Mouse (Mus musculus) lung, postnatal 4 days (tissue): Measurements from ENCODE around the gene Pgr.

ENCODE experiments used
- DNase-seq, 2 experiments: peaks; one replicate each; pipeline ENCODE4 v3.0.0; 2021

Pgr gene

GRCm38 (mm10) chr9:8899616-8900202 lies at the start of gene Pgr:
Gene Pgr, plus strand, starts transcription at chr9:8899833.
- DNase-seq, result peak in 1 of 2 experiments; percentile 5

GRCm38 (mm10) chr9:8857455-8857854 lies 42.2 kb upstream of the Pgr start:
- DNase-seq, result no peak

GRCm38 (mm10) chr9:8868511-8868910 lies 31.1 kb upstream of the Pgr start:
- no peak for DNase-seq

GRCm38 (mm10) chr9:8895205-8895604 lies 4.4 kb upstream of the Pgr start:
- no peak for DNase-seq

GRCm38 (mm10) chr9:8900203-8901012 lies 775 bp downstream of the Pgr start:
- peak; percentile 12 to 31 for DNase-seq

GRCm38 (mm10) chr9:8901013-8901646 lies 1.5 kb downstream of the Pgr start:
- DNase-seq, result peak; percentile 6 to 20

GRCm38 (mm10) chr9:8901647-8902131 lies 2.1 kb downstream of the Pgr start:
- DNase-seq, result peak; percentile 22 to 29

- no peak for DNase-seq
These were observed 2.6 kb downstream of the Pgr start for GRCm38 (mm10) chr9:8902277-8902676.

- DNase-seq, result no peak
These were observed 27.9 kb downstream of the Pgr start for GRCm38 (mm10) chr9:8927561-8927960.

- no peak for DNase-seq
These were observed 38.1 kb downstream of the Pgr start for GRCm38 (mm10) chr9:8937753-8938152.

- no peak for DNase-seq
These were observed 53.7 kb downstream of the Pgr start for GRCm38 (mm10) chr9:8953306-8953705.

- peak in 1 of 2 experiments; percentile 29 for DNase-seq
These were observed 65.0 kb downstream of the Pgr start for GRCm38 (mm10) chr9:8964512-8965133.

- DNase-seq, result peak; percentile 29 to 60
These were observed 70.6 kb downstream of the Pgr start for GRCm38 (mm10) chr9:8970240-8970639.

GRCm38 (mm10) chr9:8971491-8971890 lies 71.9 kb downstream of the Pgr start, which contains the start of gene Gm16485:
Gene Gm16485, plus strand, starts transcription at chr9:8971791.
- DNase-seq, result no peak

- DNase-seq, result no peak
These were observed 78.1 kb downstream of the Pgr start for GRCm38 (mm10) chr9:8977775-8978174.

- no peak for DNase-seq
These were observed 82.7 kb downstream of the Pgr start for GRCm38 (mm10) chr9:8982315-8982714.

- DNase-seq, result no peak
These were observed 96.9 kb downstream of the Pgr start for GRCm38 (mm10) chr9:8996494-8996893.

GRCm38 (mm10) chr9:9001170-9001569 lies 101.5 kb downstream of the Pgr start:
- DNase-seq, result no peak

- DNase-seq, result no peak
These were observed 115.5 kb downstream of the Pgr start for GRCm38 (mm10) chr9:9015108-9015507.
